Comparison of ENCODE assay signal across 25 mouse cellular contexts in the genomic region with DNA sequence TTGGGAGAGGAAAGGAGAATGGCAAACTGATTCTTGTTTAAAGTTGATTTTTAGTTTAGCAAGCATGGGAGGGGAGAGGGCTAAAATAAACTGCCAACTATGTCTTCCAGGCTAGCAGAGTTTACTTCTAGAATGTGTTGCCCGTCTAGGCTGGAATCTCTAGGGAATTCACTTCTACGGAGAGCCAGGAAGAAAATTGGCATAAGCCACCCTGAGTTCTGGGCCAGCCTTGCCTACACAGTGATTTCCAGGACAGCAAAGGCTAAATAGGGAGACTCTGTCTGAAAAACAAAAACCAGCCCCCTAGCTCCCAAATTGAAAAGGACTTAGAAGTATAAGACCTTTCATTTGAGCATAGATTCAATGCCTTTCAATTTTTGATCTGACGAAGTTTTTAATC. TPM values are rescaled to one million over a fixed set of nuclear protein-coding genes. Genes with fewer than 3 reads are reported as not detected.
A peak's percentile ranks its signal among the peaks of the same experiment; 100 is the strongest.
DNase-seq lines count a peak whose midpoint lies in the region; ATAC-seq and TF ChIP-seq lines count a peak whose summit lies in the region.
"Had no signal": no experiment of that assay in that cellular context is flagged by ENCODE, and none has a peak within 500 bp of the region (broad histone marks: within the 10 kb centered on the region; RNA-seq: fewer than 3 reads in every experiment).

No protein-coding gene starts in this region.

- H3K36me3 ChIP-seq in embryonic facial prominence, embryonic 15.5 days: no peaks in the 10 kb centered on the region
- H3K36me3 ChIP-seq in stomach, postnatal 0 days (ENCODE audit: control insufficient read depth, insufficient read depth, low read length): no peaks in the 10 kb centered on the region
- H3K36me3 ChIP-seq in kidney, embryonic 14.5 days (ENCODE audit: control insufficient read depth, insufficient read depth, low read length): no peaks in the 10 kb centered on the region
- H3K36me3 ChIP-seq: embryonic facial prominence, embryonic 12.5 days had no signal

- no peak overlapping the region for H3K4me3 ChIP-seq in embryonic facial prominence, embryonic 15.5 days (replicated peaks)
- H3K4me3 ChIP-seq in stomach, postnatal 0 days (ENCODE audit: low read depth, low read length): no peak overlapping the region
- H3K4me3 ChIP-seq in kidney, embryonic 14.5 days (ENCODE audit: low read length): no peak overlapping the region
- H3K4me3 ChIP-seq: embryonic facial prominence, embryonic 12.5 days had no signal

- DNase-seq in heart, adult 11 months: peak; percentile 84
- no peak for DNase-seq in heart, postnatal 4 days
- DNase-seq in stomach, postnatal 0 days (ENCODE audit: low spot score): no peak
- DNase-seq in adrenal gland, postnatal 4 days (ENCODE audit: low spot score in 2 of 2): no peak
- DNase-seq: adrenal gland, adult 8-10 months; adrenal gland, postnatal 14 days; adrenal gland, postnatal 36 days; cerebellum, adult 11 months; cerebellum, adult 18-20 months; cerebellum, adult 8-10 months; cerebellum, adult 9-11 months; cerebellum, postnatal 14 days; cerebellum, postnatal 36 days; embryo, embryonic 11 days had no signal

- no peak for TF ChIP-seq EP300 in stomach, postnatal 0 days (optimal IDR thresholded peaks at IDR 0.05)

- TF ChIP-seq CTCF in stomach, postnatal 0 days (IDR thresholded peaks at IDR 0.05; ENCODE audit: low read depth): no peak

- H3K27me3 ChIP-seq in embryonic facial prominence, embryonic 15.5 days: no peaks in the 10 kb centered on the region
- no peaks in the 10 kb centered on the region for H3K27me3 ChIP-seq in stomach, postnatal 0 days (ENCODE audit: control insufficient read depth, insufficient read depth, low read length)
- H3K27me3 ChIP-seq in kidney, embryonic 14.5 days (ENCODE audit: control insufficient read depth, insufficient read depth, low read length): no peaks in the 10 kb centered on the region

- peak overlapping the region; percentile 18; the same call in 1 of the 2 replicates for H3K27ac ChIP-seq in embryonic facial prominence, embryonic 15.5 days (replicated peaks)
- 0 out of 2 replicates have a peak overlapping the region, but pooled peaks have one; percentile 5 for H3K27ac ChIP-seq in stomach, postnatal 0 days (replicated peaks)
- no peak overlapping the region for H3K27ac ChIP-seq in kidney, embryonic 14.5 days (ENCODE audit: low read depth, low read length)
- H3K27ac ChIP-seq: embryonic facial prominence, embryonic 12.5 days had no signal

- no peaks in the 10 kb centered on the region for H3K9me3 ChIP-seq in embryonic facial prominence, embryonic 15.5 days (replicated peaks)
- H3K9me3 ChIP-seq in stomach, postnatal 0 days (ENCODE audit: control insufficient read depth, low read length): no peaks in the 10 kb centered on the region
- H3K9me3 ChIP-seq in kidney, embryonic 14.5 days (ENCODE audit: control insufficient read depth, low read length): no peaks in the 10 kb centered on the region
- H3K9me3 ChIP-seq: embryonic facial prominence, embryonic 12.5 days had no signal

- ATAC-seq in embryonic facial prominence, embryonic 15.5 days (ENCODE audit: insufficient number of reproducible peaks, low FRiP score, low TSS enrichment, low read depth): no peak
- no peak for ATAC-seq in stomach, postnatal 0 days (ENCODE audit: low FRiP score, low TSS enrichment)
- no peak for ATAC-seq in kidney, embryonic 14.5 days (ENCODE audit: low FRiP score, low TSS enrichment)
- ATAC-seq: forebrain, embryonic 16.5 days had no signal

- no peak overlapping the region for H3K4me2 ChIP-seq in embryonic facial prominence, embryonic 15.5 days (replicated peaks)
- H3K4me2 ChIP-seq in stomach, postnatal 0 days (replicated peaks; ENCODE audit: low read depth): no peak overlapping the region
- no peak overlapping the region for H3K4me2 ChIP-seq in kidney, embryonic 14.5 days (replicated peaks; ENCODE audit: low read depth, low read length)
- H3K4me2 ChIP-seq: embryonic facial prominence, embryonic 12.5 days had no signal

- H3K4me1 ChIP-seq in embryonic facial prominence, embryonic 15.5 days: peaks cover 18% of the 10 kb centered on the region
- H3K4me1 ChIP-seq in stomach, postnatal 0 days (replicated peaks; ENCODE audit: control insufficient read depth, insufficient read depth): no peaks in the 10 kb centered on the region; the same call in 1 of the 2 replicates
- peaks cover 14% of the 10 kb centered on the region for H3K4me1 ChIP-seq in kidney, embryonic 14.5 days (ENCODE audit: control insufficient read depth, insufficient read depth, low read length)

- no peak overlapping the region for H3K9ac ChIP-seq in embryonic facial prominence, embryonic 15.5 days
- H3K9ac ChIP-seq in stomach, postnatal 0 days (ENCODE audit: low read length): no peak overlapping the region
- H3K9ac ChIP-seq in kidney, embryonic 14.5 days (ENCODE audit: low read depth, low read length): no peak overlapping the region
- H3K9ac ChIP-seq: embryonic facial prominence, embryonic 12.5 days had no signal

- 37% methylated on average over 3 of the region's 3 CpGs for WGBS in embryonic facial prominence, embryonic 15.5 days
- WGBS in stomach, postnatal 0 days: 45% methylated on average over 3 of the region's 3 CpGs
- 52% methylated on average over 3 of the region's 3 CpGs for WGBS in kidney, embryonic 14.5 days

RNA-seq across cellular contexts. Expression of a gene that starts 6.5 kb away (rescaled TPM):
- total RNA-seq in heart, postnatal 4 days (2021): under 1 TPM; 0.52 to 0.70 TPM
- polyA plus RNA-seq in embryonic facial prominence, embryonic 15.5 days (2015; fragmentation: Nextera tagmentation; extraction: Ambion mirVana): 19.5 and 21.6 TPM in 2 replicates
- polyA plus RNA-seq in stomach, postnatal 0 days (2015; fragmentation: Nextera tagmentation; extraction: Ambion mirVana): 19.9 and 20.1 TPM in 2 replicates
- total RNA-seq in adrenal gland, postnatal 4 days (2021): 1 to 10 TPM; 3.2 to 4.9 TPM
- 3.1 and 3.3 TPM in 2 replicates for polyA plus RNA-seq in kidney, embryonic 14.5 days (2014; fragmentation: Nextera tagmentation; extraction: Ambion mirVana)
- total RNA-seq: common myeloid progenitor, adult 5-6 weeks; MEL had no signal

RNA-seq across cellular contexts. Expression of a gene that starts 20.5 kb away (rescaled TPM):
- under 1 TPM in 1 of 2 experiments, not detected in 1; 0.41 TPM for total RNA-seq in heart, postnatal 4 days (2021)
- polyA plus RNA-seq in embryonic facial prominence, embryonic 15.5 days (2015; fragmentation: Nextera tagmentation; extraction: Ambion mirVana): not detected in 2 replicates
- polyA plus RNA-seq in stomach, postnatal 0 days (2015; fragmentation: Nextera tagmentation; extraction: Ambion mirVana): not detected in 2 replicates
- 1 to 10 TPM; 2.7 TPM for total RNA-seq in adrenal gland, postnatal 4 days (2021)
- polyA plus RNA-seq in kidney, embryonic 14.5 days (2014; fragmentation: Nextera tagmentation; extraction: Ambion mirVana): not detected in 2 replicates
- total RNA-seq: common myeloid progenitor, adult 5-6 weeks; ES-E14; MEL had no signal
- polyA plus RNA-seq: C2C12; embryonic facial prominence, embryonic 12.5 days; forebrain, embryonic 11.5 days; forebrain, embryonic 14.5 days; forebrain, embryonic 16.5 days had no signal

RNA-seq across cellular contexts. Expression of a gene that starts 25.7 kb away (rescaled TPM):
- under 1 TPM; 0.24 to 0.25 TPM for total RNA-seq in heart, postnatal 4 days (2021)
- polyA plus RNA-seq in embryonic facial prominence, embryonic 15.5 days (2015; fragmentation: Nextera tagmentation; extraction: Ambion mirVana): not detected in 2 replicates
- polyA plus RNA-seq in stomach, postnatal 0 days (2015; fragmentation: Nextera tagmentation; extraction: Ambion mirVana): not detected in 2 replicates
- total RNA-seq in adrenal gland, postnatal 4 days (2021): 1 to 10 TPM; 1.2 to 1.8 TPM
- not detected in 2 replicates for polyA plus RNA-seq in kidney, embryonic 14.5 days (2014; fragmentation: Nextera tagmentation; extraction: Ambion mirVana)
- total RNA-seq: common myeloid progenitor, adult 5-6 weeks; ES-E14; MEL had no signal
- polyA plus RNA-seq: C2C12; embryonic facial prominence, embryonic 12.5 days; forebrain, embryonic 11.5 days; forebrain, embryonic 14.5 days; forebrain, embryonic 16.5 days had no signal

RNA-seq across cellular contexts. Expression of a gene that starts 30.1 kb away (rescaled TPM):
- total RNA-seq in heart, postnatal 4 days (2021): 100 to 1,000 TPM; 161 to 166 TPM
- 127 and 131 TPM in 2 replicates for polyA plus RNA-seq in embryonic facial prominence, embryonic 15.5 days (2015; fragmentation: Nextera tagmentation; extraction: Ambion mirVana)
- 60.5 and 68.0 TPM in 2 replicates for polyA plus RNA-seq in stomach, postnatal 0 days (2015; fragmentation: Nextera tagmentation; extraction: Ambion mirVana)
- total RNA-seq in adrenal gland, postnatal 4 days (2021): 100 to 1,000 TPM; 106 to 111 TPM
- polyA plus RNA-seq in kidney, embryonic 14.5 days (2014; fragmentation: Nextera tagmentation; extraction: Ambion mirVana): 87.0 and 118 TPM in 2 replicates

RNA-seq across cellular contexts. Expression of a gene that starts 54.8 kb away (rescaled TPM):
- total RNA-seq in heart, postnatal 4 days (2021): not detected
- not detected in 2 replicates for polyA plus RNA-seq in embryonic facial prominence, embryonic 15.5 days (2015; fragmentation: Nextera tagmentation; extraction: Ambion mirVana)
- not detected in 2 replicates for polyA plus RNA-seq in stomach, postnatal 0 days (2015; fragmentation: Nextera tagmentation; extraction: Ambion mirVana)
- 1 to 10 TPM in 1 of 2 experiments, under 1 TPM in 1; 0.98 to 1.1 TPM for total RNA-seq in adrenal gland, postnatal 4 days (2021)
- polyA plus RNA-seq in kidney, embryonic 14.5 days (2014; fragmentation: Nextera tagmentation; extraction: Ambion mirVana): not detected in 2 replicates
- total RNA-seq: common myeloid progenitor, adult 5-6 weeks; ES-E14; MEL had no signal
- polyA plus RNA-seq: C2C12; embryonic facial prominence, embryonic 12.5 days; forebrain, embryonic 11.5 days; forebrain, embryonic 14.5 days; forebrain, embryonic 16.5 days; frontal cortex, adult 2 months had no signal
